Mouse (Mus musculus) heart, adult 9 months (tissue): ENCODE results near the gene Nedd9.

ENCODE experiments used
- DNase-seq, 2 experiments: peaks; one replicate each; pipeline ENCODE4 v3.0.0; 2022; ENCODE audit warnings: low spot score in 2 of 2

Gene Nedd9

GRCm38 (mm10) chr13:41491981-41492702 lies 5.0 kb upstream of the Nedd9 start:
- DNase-seq = no peak

- no peak for DNase-seq
These were observed 4.4 kb upstream of the Nedd9 start for GRCm38 (mm10) chr13:41491522-41491921.

GRCm38 (mm10) chr13:41490282-41490681 lies 3.1 kb upstream of the Nedd9 start:
- no peak for DNase-seq

GRCm38 (mm10) chr13:41489705-41490275 lies 2.6 kb upstream of the Nedd9 start:
- DNase-seq = no peak

- no peak for DNase-seq
These were observed 214 bp upstream of the Nedd9 start for GRCm38 (mm10) chr13:41487409-41487743.

- no peak for DNase-seq
These were observed 3.2 kb downstream of the Nedd9 start for GRCm38 (mm10) chr13:41483966-41484365.

GRCm38 (mm10) chr13:41482408-41483011 lies 4.7 kb downstream of the Nedd9 start:
- no peak for DNase-seq

GRCm38 (mm10) chr13:41479737-41480435 lies 7.3 kb downstream of the Nedd9 start:
- no peak for DNase-seq

GRCm38 (mm10) chr13:41476216-41476615 lies 10.9 kb downstream of the Nedd9 start:
- DNase-seq = peak; percentile 65 to 83

- no peak for DNase-seq
These were observed 12.8 kb downstream of the Nedd9 start for GRCm38 (mm10) chr13:41474365-41474764.

- DNase-seq = no peak
These were observed 13.7 kb downstream of the Nedd9 start for GRCm38 (mm10) chr13:41473504-41473903.

GRCm38 (mm10) chr13:41472878-41473424 lies 14.2 kb downstream of the Nedd9 start:
- DNase-seq = no peak

- no peak for DNase-seq
These were observed 18.9 kb downstream of the Nedd9 start for GRCm38 (mm10) chr13:41468277-41468676.

GRCm38 (mm10) chr13:41467036-41467435 lies 20.1 kb downstream of the Nedd9 start:
- peak; percentile 72 to 86 for DNase-seq

- DNase-seq = peak; percentile 54 to 75
These were observed 20.5 kb downstream of the Nedd9 start for GRCm38 (mm10) chr13:41466616-41467015.

- DNase-seq = peak; percentile 85 to 93
These were observed 21.0 kb downstream of the Nedd9 start for GRCm38 (mm10) chr13:41466191-41466590.

- no peak for DNase-seq
These were observed 25.7 kb downstream of the Nedd9 start for GRCm38 (mm10) chr13:41461418-41461817.

GRCm38 (mm10) chr13:41459683-41460286 lies 27.4 kb downstream of the Nedd9 start:
- peak in 1 of 2 experiments; percentile 32 for DNase-seq

- no peak for DNase-seq
These were observed 28.5 kb downstream of the Nedd9 start for GRCm38 (mm10) chr13:41458709-41459108.

- no peak for DNase-seq
These were observed 29.3 kb downstream of the Nedd9 start for GRCm38 (mm10) chr13:41457798-41458390.

- no peak for DNase-seq
These were observed 29.9 kb downstream of the Nedd9 start for GRCm38 (mm10) chr13:41457030-41457797.
